Mouse (Mus musculus): ENCODE data around the gene Angptl2. TPM values are rescaled to one million over a fixed set of nuclear protein-coding genes. Genes with fewer than 3 reads are reported as not detected.

Angptl2 gene
- polyA plus RNA-seq (2014; fragmentation: Nextera tagmentation; extraction: Ambion mirVana): 34.3 and 47.8 TPM in 2 replicates

DNA sequence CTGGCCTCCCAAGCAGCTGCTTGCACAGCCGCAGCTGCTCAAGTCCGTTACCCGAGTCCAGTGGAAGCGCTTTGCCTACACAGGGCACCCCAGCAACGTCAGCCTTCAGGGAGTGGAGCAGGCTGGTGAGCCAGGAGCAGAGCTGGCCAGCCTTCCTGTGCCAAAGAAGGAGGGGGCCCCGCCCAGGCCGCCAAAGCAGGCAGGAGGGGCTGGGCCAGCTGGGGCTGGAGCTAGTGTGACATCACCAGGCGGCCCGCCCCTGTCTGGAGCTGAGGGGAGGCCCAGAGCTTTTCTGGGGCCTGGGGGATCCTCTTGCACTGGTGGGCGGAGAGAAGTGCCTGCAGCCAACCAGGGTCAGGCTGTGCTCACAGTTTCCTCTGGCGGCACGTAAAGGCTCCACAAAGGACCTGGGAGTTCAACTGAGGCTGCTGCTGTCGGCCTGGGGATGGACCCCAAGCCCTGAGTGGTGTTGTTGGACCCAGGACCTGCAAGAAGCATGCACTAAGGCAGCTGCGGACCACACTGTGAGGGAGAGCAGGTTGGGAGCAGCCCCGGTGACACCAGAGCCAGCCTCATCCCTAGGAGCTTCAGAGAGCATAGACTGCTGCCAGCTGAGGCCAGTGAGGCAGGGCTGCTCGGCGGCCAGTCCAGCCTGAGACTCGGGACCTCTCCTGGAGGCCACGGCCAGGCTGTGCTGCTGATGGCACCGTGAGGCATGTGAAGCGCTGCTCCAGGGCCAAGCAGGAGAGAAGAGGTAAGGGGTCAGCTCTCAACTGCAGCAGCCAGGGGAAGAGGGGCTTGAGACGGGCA lies at the start of gene Angptl2:
Gene Angptl2, plus strand, starts transcription at position 370 of the 810 bp plus-strand sequence.
- Histone ChIP-seq H3K9me3 (replicated peaks; ENCODE audit: control insufficient read depth, low read length) (no peaks in the 10 kb centered on the region), H3K36me3 (ENCODE audit: control insufficient read depth, insufficient read depth, low read length) (no peaks in the 10 kb centered on the region), H3K27ac (ENCODE audit: low read depth, low read length) (peak within 1 kb of the TSS; percentile 85), H3K4me1 (ENCODE audit: control insufficient read depth, insufficient read depth, low read length) (peaks cover 39% of the 10 kb centered on the region), H3K9ac (ENCODE audit: low read depth, low read length) (peak within 1 kb of the TSS; percentile 80), H3K4me2 (peak within 1 kb of the TSS; percentile 88), H3K4me3 (ENCODE audit: low read depth, low read length) (peak within 1 kb of the TSS; percentile 60), H3K27me3 (ENCODE audit: control insufficient read depth, insufficient read depth, low read length) (no peaks in the 10 kb centered on the region)
- under 1% methylated on average over 22 of the region's 22 CpGs for WGBS (ENCODE audit: insufficient replicate concordance)
- ATAC-seq (replicated peaks; ENCODE audit: insufficient number of reproducible peaks, low FRiP score, low TSS enrichment): peak; percentile 89

DNA sequence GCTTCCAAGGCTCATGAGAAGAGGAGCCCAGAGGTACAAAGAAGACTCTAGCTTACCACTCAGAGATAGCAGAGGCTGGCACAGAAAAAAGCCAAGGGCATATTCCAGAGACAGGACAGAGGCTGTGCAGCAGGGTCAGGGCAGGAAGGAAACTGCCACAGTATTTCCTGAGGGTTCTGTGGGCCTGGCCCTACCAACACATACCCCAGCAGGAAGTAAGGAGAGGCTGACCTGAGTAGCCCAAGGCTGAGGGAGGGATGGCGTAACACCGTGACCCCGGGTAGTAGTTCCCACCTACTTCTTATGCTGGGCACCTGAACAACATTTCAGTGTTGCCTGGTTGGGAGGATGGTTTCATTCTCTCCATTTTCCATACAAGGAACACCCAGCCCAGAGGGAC lies 48.8 kb upstream of the Angptl2 start:
- Histone ChIP-seq H3K4me1 (ENCODE audit: control insufficient read depth, insufficient read depth, low read length) (peaks cover 26% of the 10 kb centered on the region), H3K4me3 (ENCODE audit: low read depth, low read length) (no peak overlapping the region), H3K27me3 (ENCODE audit: control insufficient read depth, insufficient read depth, low read length) (no peaks in the 10 kb centered on the region), H3K9ac (ENCODE audit: low read depth, low read length) (no peak overlapping the region), H3K27ac (ENCODE audit: low read depth, low read length) (no peak overlapping the region), H3K4me2 (no peak overlapping the region), H3K9me3 (replicated peaks; ENCODE audit: control insufficient read depth, low read length) (no peaks in the 10 kb centered on the region), H3K36me3 (ENCODE audit: control insufficient read depth, insufficient read depth, low read length) (no peaks in the 10 kb centered on the region)
- ATAC-seq (replicated peaks; ENCODE audit: insufficient number of reproducible peaks, low FRiP score, low TSS enrichment): no peak
- WGBS (ENCODE audit: insufficient replicate concordance): 73% methylated on average over 3 of the region's 3 CpGs

DNA sequence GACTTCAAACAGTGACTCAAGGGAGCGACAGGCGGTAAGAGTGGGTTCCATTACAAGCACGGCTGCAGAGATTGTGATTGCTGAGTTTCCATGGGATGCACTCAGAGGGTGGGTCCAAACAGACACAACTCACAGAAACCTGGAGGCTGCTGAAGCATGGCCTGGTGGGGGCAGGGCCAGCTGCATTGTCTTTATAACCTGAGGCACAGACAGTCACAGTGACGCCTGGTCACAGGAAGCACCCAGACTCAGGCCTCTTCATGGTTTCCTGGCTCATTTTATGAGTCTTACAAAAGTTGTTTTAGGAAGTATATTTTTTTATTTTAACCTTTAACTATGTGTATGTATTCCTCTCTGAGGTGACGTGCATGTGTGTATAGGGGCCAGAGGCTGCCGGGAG lies 46.4 kb upstream of the Angptl2 start:
- no peak overlapping the region for H3K9ac ChIP-seq (ENCODE audit: low read depth, low read length)
- ATAC-seq (replicated peaks; ENCODE audit: insufficient number of reproducible peaks, low FRiP score, low TSS enrichment): no peak

DNA sequence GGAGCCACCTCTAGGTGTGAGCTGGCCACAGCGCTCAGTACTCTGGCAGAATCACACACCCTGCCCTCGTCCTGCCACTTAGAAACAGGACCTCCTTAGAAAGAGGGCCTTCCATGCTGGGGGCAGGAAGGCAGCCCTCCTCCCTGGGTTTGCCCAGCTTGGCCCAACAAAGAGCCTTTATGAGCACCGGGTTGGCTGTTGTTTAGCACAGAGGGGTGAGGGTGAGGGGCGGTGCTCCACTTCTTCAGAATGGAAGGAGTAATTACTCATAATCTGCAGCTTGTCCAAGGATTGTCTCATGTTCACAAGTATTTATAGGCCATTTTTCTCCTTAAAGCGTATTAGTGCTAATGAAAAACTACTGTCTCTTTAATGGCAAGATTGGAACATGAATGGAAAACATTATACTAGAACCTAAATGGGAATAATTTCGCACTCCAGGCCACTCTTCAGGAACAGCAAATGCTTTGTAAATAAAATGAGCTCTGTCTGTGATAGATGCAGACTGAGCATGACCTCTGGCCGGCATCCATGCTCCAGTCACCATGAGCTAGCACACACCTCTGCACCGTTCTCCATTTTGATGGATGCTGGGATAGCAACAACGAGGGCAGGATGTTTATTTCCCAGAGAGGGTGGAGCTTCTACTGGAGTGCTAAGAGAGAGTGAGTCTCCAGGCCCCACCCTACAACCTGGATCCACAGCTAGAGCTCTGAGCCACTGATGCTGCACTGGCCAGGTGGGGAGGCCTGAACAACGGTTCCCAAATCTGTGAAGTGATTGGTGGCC lies 44.9 kb upstream of the Angptl2 start:
- Histone ChIP-seq H3K4me3 (ENCODE audit: low read depth, low read length) (no peak overlapping the region), H3K27me3 (ENCODE audit: control insufficient read depth, insufficient read depth, low read length) (no peaks in the 10 kb centered on the region), H3K4me2 (no peak overlapping the region), H3K4me1 (ENCODE audit: control insufficient read depth, insufficient read depth, low read length) (peaks cover 15% of the 10 kb centered on the region), H3K27ac (ENCODE audit: low read depth, low read length) (no peak overlapping the region), H3K9ac (ENCODE audit: low read depth, low read length) (no peak overlapping the region), H3K36me3 (ENCODE audit: control insufficient read depth, insufficient read depth, low read length) (no peaks in the 10 kb centered on the region), H3K9me3 (replicated peaks; ENCODE audit: control insufficient read depth, low read length) (no peaks in the 10 kb centered on the region)
- ATAC-seq (replicated peaks; ENCODE audit: insufficient number of reproducible peaks, low FRiP score, low TSS enrichment): no peak
- WGBS (ENCODE audit: insufficient replicate concordance): 77% methylated on average over 10 of the region's 10 CpGs

More for the DNA sequence above, 46.4 kb upstream of the Angptl2 start:
- Histone ChIP-seq H3K27ac (ENCODE audit: low read depth, low read length) (no peak overlapping the region), H3K36me3 (ENCODE audit: control insufficient read depth, insufficient read depth, low read length) (no peaks in the 10 kb centered on the region), H3K4me3 (ENCODE audit: low read depth, low read length) (no peak overlapping the region), H3K27me3 (ENCODE audit: control insufficient read depth, insufficient read depth, low read length) (no peaks in the 10 kb centered on the region), H3K4me2 (no peak overlapping the region), H3K4me1 (ENCODE audit: control insufficient read depth, insufficient read depth, low read length) (peaks cover 30% of the 10 kb centered on the region), H3K9me3 (replicated peaks; ENCODE audit: control insufficient read depth, low read length) (no peaks in the 10 kb centered on the region)
- 66% methylated on average over 6 of the region's 6 CpGs for WGBS (ENCODE audit: insufficient replicate concordance)

DNA sequence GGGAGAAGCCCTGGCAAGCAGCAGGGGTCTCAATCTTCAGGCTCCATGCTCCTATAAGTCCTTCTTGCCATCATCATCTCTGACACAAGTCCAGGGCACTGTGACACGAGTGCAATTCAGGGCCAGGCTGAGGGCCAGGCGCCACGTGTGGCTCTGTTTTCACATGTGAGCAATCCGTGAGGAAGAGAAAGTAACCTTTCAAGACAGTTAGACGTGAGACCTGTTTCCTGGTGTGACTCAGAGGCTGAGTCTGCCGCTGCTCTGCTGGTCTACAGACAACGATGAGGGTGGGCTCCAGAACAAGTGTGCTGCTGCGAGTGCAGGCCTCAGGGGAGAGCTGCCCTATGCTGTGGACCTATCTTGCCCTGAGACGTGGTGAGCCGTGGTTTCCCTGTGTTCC lies 42.7 kb upstream of the Angptl2 start:
- no peak overlapping the region for H3K4me3 ChIP-seq (ENCODE audit: low read depth, low read length)
- no peak overlapping the region for H3K4me2 ChIP-seq
- H3K9ac ChIP-seq (ENCODE audit: low read depth, low read length): 0 out of 2 replicates have a peak overlapping the region, but pooled peaks have one; percentile 6
- no peak for ATAC-seq (replicated peaks; ENCODE audit: insufficient number of reproducible peaks, low FRiP score, low TSS enrichment)
- H3K4me1 ChIP-seq (ENCODE audit: control insufficient read depth, insufficient read depth, low read length): peaks cover 19% of the 10 kb centered on the region
- no peaks in the 10 kb centered on the region for H3K9me3 ChIP-seq (replicated peaks; ENCODE audit: control insufficient read depth, low read length)
- WGBS (ENCODE audit: insufficient replicate concordance): 62% methylated on average over 10 of the region's 10 CpGs
- no peaks in the 10 kb centered on the region for H3K27me3 ChIP-seq (ENCODE audit: control insufficient read depth, insufficient read depth, low read length)
- no peak overlapping the region for H3K27ac ChIP-seq (ENCODE audit: low read depth, low read length)
- no peaks in the 10 kb centered on the region for H3K36me3 ChIP-seq (ENCODE audit: control insufficient read depth, insufficient read depth, low read length)

DNA sequence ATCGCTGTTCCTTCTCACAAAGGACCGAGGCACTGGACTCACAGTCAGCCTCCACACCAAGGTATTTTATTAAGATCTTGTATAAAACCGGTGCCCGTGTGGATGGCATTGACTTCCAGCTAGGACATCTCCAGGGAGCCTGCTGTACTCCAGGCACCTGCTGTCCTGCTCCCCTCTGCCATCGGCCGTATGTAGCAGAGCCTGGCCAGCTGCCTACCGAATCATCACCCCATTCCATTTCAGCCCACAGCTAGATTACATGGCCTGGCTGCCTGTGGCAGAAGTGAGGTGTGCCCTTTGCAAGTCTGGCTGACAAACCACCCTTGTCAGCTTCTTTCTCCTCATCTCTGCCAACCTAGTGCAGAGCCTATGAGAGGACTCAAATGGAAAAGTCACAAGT lies 42.2 kb upstream of the Angptl2 start:
- H3K4me1 ChIP-seq (ENCODE audit: control insufficient read depth, insufficient read depth, low read length): peaks cover 24% of the 10 kb centered on the region
- H3K27me3 ChIP-seq (ENCODE audit: control insufficient read depth, insufficient read depth, low read length): no peaks in the 10 kb centered on the region
- no peak overlapping the region for H3K27ac ChIP-seq (ENCODE audit: low read depth, low read length)
- no peaks in the 10 kb centered on the region for H3K36me3 ChIP-seq (ENCODE audit: control insufficient read depth, insufficient read depth, low read length)
- H3K4me3 ChIP-seq (ENCODE audit: low read depth, low read length): no peak overlapping the region
- H3K9me3 ChIP-seq (replicated peaks; ENCODE audit: control insufficient read depth, low read length): no peaks in the 10 kb centered on the region
- 84% methylated on average over 7 of the region's 7 CpGs for WGBS (ENCODE audit: insufficient replicate concordance)
- H3K4me2 ChIP-seq: no peak overlapping the region
- ATAC-seq (replicated peaks; ENCODE audit: insufficient number of reproducible peaks, low FRiP score, low TSS enrichment): no peak
- no peak overlapping the region for H3K9ac ChIP-seq (ENCODE audit: low read depth, low read length)

DNA sequence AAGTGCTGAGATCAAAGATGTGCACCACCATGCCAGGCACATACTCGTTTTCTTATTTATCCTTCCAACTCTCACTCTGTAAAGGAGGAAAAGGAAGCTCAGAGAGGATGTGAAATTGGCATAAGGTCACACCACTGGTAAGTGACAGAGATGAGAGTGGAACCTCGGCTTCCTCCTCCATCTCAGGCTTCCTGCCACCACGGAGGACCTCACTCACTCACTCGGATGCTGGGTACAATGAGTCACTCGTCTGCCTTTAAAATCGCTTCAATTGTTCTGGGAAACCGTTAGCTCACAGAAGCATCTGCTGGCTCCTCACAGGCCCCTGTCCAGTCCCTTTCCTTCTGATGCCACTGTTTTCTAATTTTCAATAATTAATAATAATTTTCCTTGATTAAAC lies 39.4 kb upstream of the Angptl2 start:
- Histone ChIP-seq H3K36me3 (ENCODE audit: control insufficient read depth, insufficient read depth, low read length) (no peaks in the 10 kb centered on the region), H3K27me3 (ENCODE audit: control insufficient read depth, insufficient read depth, low read length) (no peaks in the 10 kb centered on the region), H3K4me3 (ENCODE audit: low read depth, low read length) (no peak overlapping the region), H3K9me3 (replicated peaks; ENCODE audit: control insufficient read depth, low read length) (no peaks in the 10 kb centered on the region), H3K9ac (ENCODE audit: low read depth, low read length) (no peak overlapping the region), H3K4me2 (no peak overlapping the region), H3K4me1 (ENCODE audit: control insufficient read depth, insufficient read depth, low read length) (peaks cover 35% of the 10 kb centered on the region), H3K27ac (ENCODE audit: low read depth, low read length) (no peak overlapping the region)
- 50% methylated on average over 7 of the region's 7 CpGs for WGBS (ENCODE audit: insufficient replicate concordance)
- no peak for ATAC-seq (replicated peaks; ENCODE audit: insufficient number of reproducible peaks, low FRiP score, low TSS enrichment)

DNA sequence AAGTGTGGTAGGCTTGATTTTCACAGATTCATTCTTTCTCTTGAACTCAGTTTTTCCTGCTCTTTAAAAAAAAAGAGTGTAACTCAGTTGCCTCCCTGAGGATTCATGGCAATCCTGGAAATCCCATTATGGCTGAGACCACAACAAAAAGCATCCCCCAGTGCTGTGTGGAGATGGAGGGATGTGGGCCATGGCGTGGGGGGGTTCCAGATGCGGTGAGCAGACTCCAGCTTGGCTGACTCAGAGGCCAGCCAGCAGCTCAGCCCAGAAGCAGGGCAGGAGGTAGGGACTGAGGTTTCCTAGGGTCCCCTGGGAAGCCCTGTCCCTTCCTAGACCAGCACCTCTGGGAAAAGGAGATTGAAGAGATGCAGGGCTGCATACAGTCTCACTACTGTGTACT lies 38.9 kb upstream of the Angptl2 start:
- no peak overlapping the region for H3K4me2 ChIP-seq
- peaks cover 35% of the 10 kb centered on the region for H3K4me1 ChIP-seq (ENCODE audit: control insufficient read depth, insufficient read depth, low read length)
- no peaks in the 10 kb centered on the region for H3K36me3 ChIP-seq (ENCODE audit: control insufficient read depth, insufficient read depth, low read length)
- no peak overlapping the region for H3K9ac ChIP-seq (ENCODE audit: low read depth, low read length)
- H3K4me3 ChIP-seq (ENCODE audit: low read depth, low read length): no peak overlapping the region
- no peak for ATAC-seq (replicated peaks; ENCODE audit: insufficient number of reproducible peaks, low FRiP score, low TSS enrichment)
- H3K9me3 ChIP-seq (replicated peaks; ENCODE audit: control insufficient read depth, low read length): no peaks in the 10 kb centered on the region
- no peaks in the 10 kb centered on the region for H3K27me3 ChIP-seq (ENCODE audit: control insufficient read depth, insufficient read depth, low read length)
- WGBS (ENCODE audit: insufficient replicate concordance): 63% methylated on average over 2 of the region's 2 CpGs
- peak overlapping the region; percentile 79 for H3K27ac ChIP-seq (ENCODE audit: low read depth, low read length)

Data from heart, embryonic 11.5 days (tissue).